Mouse (Mus musculus) retina, postnatal 1 day (tissue): Measurements from ENCODE around the gene Syvn1.

Experiments used
- DNase-seq: peaks from one replicate; pipeline ENCODE4 v3.0.0-alpha.2; 2012

Gene Syvn1

DNA sequence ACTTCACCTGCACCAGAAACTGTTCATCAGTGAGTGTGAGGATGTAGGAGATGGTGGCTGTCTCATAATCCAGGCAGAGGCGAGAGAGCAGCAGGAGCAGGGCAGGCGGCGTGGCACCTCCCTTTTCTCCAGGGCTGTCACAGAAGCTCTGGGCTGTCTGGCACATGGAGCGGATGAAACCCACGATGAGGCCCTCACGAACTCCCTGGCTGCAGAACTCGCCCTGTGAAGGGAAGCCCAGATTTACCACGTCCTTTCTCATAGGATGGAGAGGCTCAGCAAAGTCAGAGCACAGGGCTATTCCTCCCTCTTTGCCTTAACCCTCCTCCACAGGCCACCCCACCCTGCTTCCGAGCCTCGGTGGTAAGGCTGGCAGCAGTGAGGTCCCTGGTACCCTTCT is 23.5 kb downstream of the Syvn1 start:
- DNase-seq: no peak

- no peak for DNase-seq
Measured at GRCm38 (mm10) chr19:6070571-6071250, 24.3 kb downstream of the Syvn1 start.

GRCm38 (mm10) chr19:6071261-6071660 is 24.9 kb downstream of the Syvn1 start:
- no peak for DNase-seq

DNA sequence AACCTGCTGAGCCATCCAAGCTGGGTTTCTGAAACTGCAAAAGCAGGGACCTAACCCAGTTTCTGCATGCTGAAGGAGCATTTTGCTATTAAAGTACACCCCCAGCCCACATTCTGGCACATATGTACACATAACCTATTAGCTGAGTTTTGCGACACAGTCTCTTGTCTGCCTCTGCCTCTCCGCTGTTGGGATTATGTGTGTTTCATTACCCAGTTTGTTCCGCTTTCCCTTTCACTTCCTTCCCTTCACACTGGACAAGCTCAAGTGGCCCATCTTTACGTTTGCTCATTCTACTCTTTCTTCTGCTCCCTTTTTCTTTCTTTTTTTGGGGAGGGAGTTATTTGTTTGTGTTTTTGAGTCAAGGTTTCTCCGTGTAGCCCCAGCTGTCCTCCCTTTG is 27.5 kb downstream of the Syvn1 start:
- DNase-seq: no peak

DNA sequence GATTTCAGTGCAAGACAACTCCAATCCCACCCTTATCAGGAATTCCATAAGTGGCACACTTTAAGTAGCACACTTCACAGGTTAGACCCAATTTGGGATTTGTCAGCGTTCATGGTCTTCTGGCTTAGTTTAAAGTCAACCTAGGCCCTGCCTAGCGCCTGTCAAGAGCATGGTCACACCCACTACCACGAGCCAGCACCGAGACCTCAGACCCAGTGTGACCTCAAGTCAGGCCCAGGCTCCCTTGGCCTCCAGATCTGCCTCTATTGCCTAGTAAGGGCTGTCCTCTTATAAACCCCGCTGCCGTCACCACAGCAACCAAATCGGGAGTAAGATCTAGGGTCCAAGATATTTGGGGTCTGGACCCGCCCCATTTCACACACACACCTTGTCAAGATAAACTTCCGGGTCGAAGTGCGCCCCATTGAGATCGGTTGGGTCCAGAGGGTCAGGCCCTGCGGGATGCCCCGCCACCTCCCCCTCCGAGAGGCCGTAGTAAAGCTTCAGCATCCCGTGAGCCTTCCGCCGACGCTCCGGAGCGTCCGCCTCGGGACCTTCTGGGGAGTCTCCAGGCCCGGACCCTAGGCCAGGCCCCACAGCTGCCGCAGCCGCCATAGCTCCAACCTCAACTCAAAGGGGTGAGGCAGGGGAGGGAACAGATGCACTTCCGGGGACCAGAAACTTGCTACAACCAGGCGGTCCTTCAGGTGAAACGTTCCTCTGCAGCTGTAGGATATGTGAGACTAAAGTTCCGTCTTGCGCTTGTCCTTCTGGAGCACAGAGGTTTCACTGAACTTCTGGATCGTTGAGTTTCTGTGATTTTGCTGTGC is 30.4 kb downstream of the Syvn1 start, which contains the start of gene Vps51:
Gene Vps51, minus strand, starts transcription at position 668 of the 830 bp plus-strand sequence.
- peak; percentile 96 for DNase-seq

DNA sequence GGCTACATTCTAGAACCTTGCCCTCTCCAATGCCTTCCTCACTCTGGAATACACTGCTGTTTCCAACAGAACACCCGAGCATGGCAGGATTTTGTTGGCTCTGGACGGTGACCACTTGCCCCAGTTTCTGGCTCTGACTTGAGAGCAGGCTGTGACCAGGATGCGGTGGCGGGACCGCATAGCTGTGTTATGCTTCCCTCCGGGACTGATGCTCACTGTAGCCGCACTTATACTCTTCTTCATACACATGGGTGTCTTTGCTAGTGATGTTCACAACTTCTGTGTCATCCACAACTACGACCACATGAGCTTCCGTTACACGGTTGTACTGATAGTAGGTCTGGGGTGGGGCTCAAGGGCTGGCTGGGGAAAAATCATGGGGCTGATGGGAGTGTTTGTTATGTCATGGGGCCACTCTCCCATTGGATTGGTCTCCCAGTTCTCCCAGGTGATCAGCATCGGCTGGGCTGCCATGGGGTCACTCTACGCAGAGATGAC is 33.7 kb downstream of the Syvn1 start, which contains the start of gene Tmem262:
Gene Tmem262, plus strand, starts transcription at position 51 of the 498 bp plus-strand sequence.
- no peak for DNase-seq

DNA sequence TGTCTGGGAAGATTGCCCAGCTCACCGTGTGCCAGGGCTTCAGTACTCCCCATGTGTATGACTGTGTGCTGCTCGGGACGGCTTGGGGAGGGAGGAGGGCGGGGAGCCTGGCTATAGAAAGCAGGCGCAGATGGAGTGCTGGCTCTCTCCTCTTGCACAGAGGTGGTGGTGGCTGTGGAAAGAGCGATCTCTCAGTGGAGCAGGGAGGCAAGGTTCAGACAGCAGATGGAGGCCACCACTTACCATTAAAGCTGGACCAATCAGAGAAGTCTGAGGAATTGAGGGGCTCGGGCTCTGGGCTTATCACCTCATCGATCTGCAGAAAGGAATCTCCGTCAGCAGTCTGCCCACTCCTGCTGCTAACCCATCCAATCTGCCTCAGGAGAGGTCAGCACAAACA is 35.8 kb downstream of the Syvn1 start, which contains the start of gene Gm28374:
Gene Gm28374, minus strand, starts transcription at position 101 of the 400 bp plus-strand sequence.
- DNase-seq: no peak

GRCm38 (mm10) chr19:6084478-6085248 is 38.3 kb downstream of the Syvn1 start, which contains the start of the genes Zfpl1 and Cdca5:
Gene Zfpl1, minus strand, starts transcription at chr19:6084956.
Gene Cdca5, plus strand, starts transcription at chr19:6084983.
- peak; percentile 99 for DNase-seq

DNA sequence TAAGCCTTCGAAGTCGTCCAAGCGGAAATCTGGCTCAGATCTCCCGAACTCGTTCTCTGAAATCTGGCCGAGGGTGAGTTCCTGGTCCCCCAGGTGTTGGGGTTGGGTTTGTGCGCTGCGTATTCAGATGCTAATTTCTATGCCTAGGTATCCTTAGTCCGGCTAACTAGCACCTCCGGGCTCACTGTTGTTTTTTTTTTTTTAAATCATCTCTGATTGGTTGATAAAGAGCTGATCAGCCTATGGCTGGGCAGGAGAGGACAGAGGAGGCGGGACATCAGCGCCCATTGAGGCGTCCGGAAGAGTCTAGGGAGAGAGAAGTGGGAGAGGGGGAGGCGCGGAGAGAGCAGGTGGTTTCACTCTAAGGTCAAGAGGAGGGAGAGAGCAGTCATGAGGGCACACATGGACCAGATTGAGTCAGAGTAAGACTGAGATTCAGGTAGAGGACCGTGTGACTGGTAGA is 39.1 kb downstream of the Syvn1 start:
- peak; percentile 90 for DNase-seq

DNA sequence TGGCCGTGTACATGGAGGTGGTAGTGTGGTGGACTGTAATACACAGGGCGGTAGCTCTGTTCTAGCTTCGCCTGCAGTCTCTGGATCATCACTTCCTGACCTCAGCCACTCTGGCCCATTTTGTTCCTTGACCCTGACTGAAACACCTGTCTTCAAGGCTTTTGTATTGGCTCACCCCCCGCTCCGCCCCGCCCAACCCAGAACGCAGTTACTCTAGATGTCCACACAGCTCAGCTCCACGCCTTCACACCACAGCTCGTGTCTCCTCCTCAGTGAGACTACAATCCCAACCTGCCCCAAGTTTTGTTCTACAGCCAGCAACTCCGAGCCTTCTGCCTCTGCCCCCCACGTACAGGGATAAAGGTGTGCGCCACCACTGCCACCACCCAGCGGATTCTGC is 42.5 kb downstream of the Syvn1 start:
- DNase-seq: no peak

GRCm38 (mm10) chr19:6094119-6094518 is 47.7 kb downstream of the Syvn1 start, which contains the start of gene AC131692.1:
Gene AC131692.1, plus strand, starts transcription at chr19:6094419.
- DNase-seq: no peak

DNA sequence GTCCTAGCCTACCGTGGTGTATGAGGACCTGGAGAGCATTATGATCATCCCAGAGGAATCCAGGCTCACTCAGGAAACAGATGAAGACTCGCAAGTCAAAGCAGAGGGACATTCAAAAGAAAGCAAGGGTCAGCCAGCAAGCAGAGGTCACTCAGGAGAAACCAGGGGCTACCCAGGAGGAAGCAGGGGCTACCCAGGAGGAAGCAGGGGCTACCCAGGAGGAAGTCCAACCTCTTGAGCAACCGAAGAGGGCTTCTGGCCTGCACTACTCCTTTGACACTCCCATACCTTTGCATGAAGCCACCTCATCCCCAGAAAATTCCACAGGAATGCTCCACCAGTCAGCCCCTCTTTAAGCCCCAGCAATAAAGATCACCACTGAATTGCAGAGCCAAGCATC is 51.5 kb downstream of the Syvn1 start:
- DNase-seq: no peak

DNA sequence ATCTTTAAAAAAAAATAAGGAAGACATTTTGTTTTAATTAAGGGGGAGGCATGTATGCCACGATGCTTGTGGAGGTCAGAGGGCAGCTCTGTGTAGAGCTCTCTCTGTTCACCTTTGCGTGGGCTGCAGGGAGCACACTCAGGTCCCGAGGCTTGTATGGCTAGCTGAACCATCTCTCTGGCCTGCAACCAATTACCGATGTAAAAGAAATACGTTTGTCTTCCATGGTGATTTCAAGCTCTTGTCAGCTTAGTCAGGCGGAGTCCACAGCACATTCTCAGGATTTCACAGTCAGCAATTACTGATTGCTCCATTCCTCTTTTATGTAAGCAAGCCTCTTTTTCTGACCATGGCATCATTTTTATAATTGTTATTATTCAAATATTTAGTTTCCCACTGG is 54.8 kb downstream of the Syvn1 start:
- DNase-seq: no peak

- DNase-seq: no peak
Measured at GRCm38 (mm10) chr19:6102169-6102853, 55.9 kb downstream of the Syvn1 start.
